Mouse (Mus musculus) testis, adult 2 months (tissue): ENCODE results near the gene Slc15a1.

Experiments
- CTCF ChIP-seq: fragments of 200-500 bp; IDR thresholded peaks from 2 replicates; pipeline ENCODE4 v1.5.1; 2012; ENCODE audit warnings: low read depth, mild to moderate bottlenecking, inconsistent platforms, low read length, moderate library complexity; ENCODE audit not compliant: control insufficient read depth, insufficient read depth, insufficient replicate concordance
- POLR2A ChIP-seq: fragments of 200-500 bp; IDR thresholded peaks from 2 replicates; pipeline ENCODE4 v1.6.1; 2012; ENCODE audit warnings: low read depth, mild to moderate bottlenecking, inconsistent platforms, low read length, moderate library complexity; ENCODE audit not compliant: control insufficient read depth

DNA sequence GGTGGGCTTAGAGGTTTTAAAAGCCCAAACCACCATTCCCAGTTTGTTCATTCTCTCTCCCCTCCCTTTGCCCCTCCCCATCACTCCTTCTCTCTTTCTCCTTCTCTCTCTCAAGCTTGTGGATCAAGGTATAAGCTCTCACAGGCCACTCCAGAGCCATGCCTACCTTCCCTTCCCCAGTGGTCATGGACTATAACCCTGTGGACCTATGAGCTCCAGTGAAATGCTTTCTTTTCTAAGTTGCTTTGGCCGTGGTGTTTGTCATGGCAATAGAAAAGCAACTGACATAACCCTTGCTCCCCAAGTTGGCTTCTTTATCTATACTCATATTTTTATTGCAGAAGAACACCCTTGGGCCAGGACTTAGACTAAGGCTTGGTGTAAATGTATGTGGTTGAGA lies 7.3 kb downstream of the Slc15a1 start:
- no peak for TF ChIP-seq CTCF
- no peak for TF ChIP-seq POLR2A
